Mouse (Mus musculus): ENCODE data around the gene Piwil4. TPM values are rescaled to one million over a fixed set of nuclear protein-coding genes. Genes with fewer than 3 reads are reported as not detected.

Piwil4 gene
- polyA plus RNA-seq, 2 experiments: 0.08 to 0.18 TPM

DNA sequence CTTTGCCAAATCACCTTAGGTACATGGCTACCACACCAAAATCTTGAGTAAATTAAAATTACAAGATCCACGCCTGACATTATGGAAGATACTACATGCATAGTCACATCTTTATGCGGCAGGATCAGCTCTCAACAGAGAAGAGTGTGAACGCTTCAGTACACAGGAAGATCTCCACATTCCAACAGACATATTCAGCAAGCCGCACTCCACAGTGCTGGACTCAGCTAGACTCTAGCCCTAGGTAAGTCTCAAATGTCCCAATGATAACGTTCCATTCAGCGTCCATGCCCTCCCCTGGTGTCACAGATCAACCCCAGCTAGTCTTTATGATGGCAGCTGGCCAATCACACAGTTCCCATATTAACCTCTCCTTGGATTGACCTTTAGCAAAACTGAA, 14.5 kb downstream of the Piwil4 start:
- no peak for TF ChIP-seq POLR2A (IDR thresholded peaks at IDR 0.05; ENCODE audit: borderline replicate concordance, extremely low read depth, insufficient read depth, insufficient read length)
- H3K9me3 ChIP-seq (ENCODE audit: control insufficient read depth, low read length): no peaks in the 10 kb centered on the region
- no peak overlapping the region for H3K4me2 ChIP-seq (replicated peaks; ENCODE audit: low read depth, low read length, severe bottlenecking)
- DNase-seq (ENCODE audit: low spot score): no peak
- H3K36me3 ChIP-seq (ENCODE audit: control insufficient read depth, insufficient read depth, low read length): no peaks in the 10 kb centered on the region
- WGBS: 89% methylated on average over 6 of the region's 6 CpGs
- no peak overlapping the region for H3K4me3 ChIP-seq (replicated peaks; ENCODE audit: low read length)
- peaks cover 2% of the 10 kb centered on the region; the same call in 1 of the 2 replicates for H3K4me1 ChIP-seq (ENCODE audit: control insufficient read depth, insufficient read depth, low read length)
- no peak overlapping the region for H3K27ac ChIP-seq (replicated peaks; ENCODE audit: low read depth, low read length)
- H3K27me3 ChIP-seq (ENCODE audit: control insufficient read depth, insufficient read depth, low read length): no peaks in the 10 kb centered on the region
- H3K9ac ChIP-seq (ENCODE audit: low read depth, low read length, severe bottlenecking): no peak overlapping the region
- ATAC-seq (ENCODE audit: low FRiP score, low read depth): no peak

DNA sequence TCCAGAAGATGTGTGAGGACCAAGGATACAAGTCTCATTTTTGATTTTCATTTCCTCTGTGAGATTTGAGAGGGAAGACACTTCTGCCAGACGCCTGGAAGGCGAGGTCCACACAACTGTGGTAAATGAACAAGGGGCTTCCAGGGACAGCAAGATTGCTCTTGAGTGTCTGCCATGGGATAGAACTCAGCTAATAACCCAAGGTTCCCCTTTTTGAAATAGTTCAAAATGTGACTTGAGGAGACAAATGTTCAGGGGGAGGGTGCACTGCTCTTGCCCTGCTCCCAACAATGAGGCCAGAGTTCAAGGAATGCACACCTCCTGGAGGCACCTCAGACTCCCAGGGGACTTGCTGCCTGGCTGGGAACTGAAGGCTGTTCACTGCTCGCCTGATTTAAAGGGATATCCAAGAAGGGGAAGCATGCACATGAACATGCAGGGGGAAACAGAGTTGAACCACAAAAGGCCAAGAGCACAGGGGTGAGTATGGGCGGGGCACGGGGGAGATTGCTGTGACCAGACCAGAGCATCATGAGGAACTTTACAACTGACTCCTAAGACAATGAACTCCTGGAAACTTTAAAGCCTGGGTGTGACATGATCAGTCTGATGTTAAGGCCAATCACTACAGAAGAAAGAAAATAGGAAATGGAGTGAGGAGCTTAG, 15.6 kb downstream of the Piwil4 start:
- no peak for ATAC-seq (ENCODE audit: low FRiP score, low read depth)
- 75% methylated on average over 5 of the region's 5 CpGs for WGBS
- Histone ChIP-seq H3K4me3 (replicated peaks; ENCODE audit: low read length) (no peak overlapping the region), H3K27me3 (ENCODE audit: control insufficient read depth, insufficient read depth, low read length) (no peaks in the 10 kb centered on the region), H3K9me3 (ENCODE audit: control insufficient read depth, low read length) (no peaks in the 10 kb centered on the region), H3K36me3 (ENCODE audit: control insufficient read depth, insufficient read depth, low read length) (no peaks in the 10 kb centered on the region), H3K4me1 (ENCODE audit: control insufficient read depth, insufficient read depth, low read length) (no peaks in the 10 kb centered on the region), H3K27ac (replicated peaks; ENCODE audit: low read depth, low read length) (no peak overlapping the region), H3K9ac (ENCODE audit: low read depth, low read length, severe bottlenecking) (no peak overlapping the region), H3K4me2 (replicated peaks; ENCODE audit: low read depth, low read length, severe bottlenecking) (no peak overlapping the region)
- no peak for TF ChIP-seq POLR2A (IDR thresholded peaks at IDR 0.05; ENCODE audit: borderline replicate concordance, extremely low read depth, insufficient read depth, insufficient read length)
- no peak for DNase-seq (ENCODE audit: low spot score)

DNA sequence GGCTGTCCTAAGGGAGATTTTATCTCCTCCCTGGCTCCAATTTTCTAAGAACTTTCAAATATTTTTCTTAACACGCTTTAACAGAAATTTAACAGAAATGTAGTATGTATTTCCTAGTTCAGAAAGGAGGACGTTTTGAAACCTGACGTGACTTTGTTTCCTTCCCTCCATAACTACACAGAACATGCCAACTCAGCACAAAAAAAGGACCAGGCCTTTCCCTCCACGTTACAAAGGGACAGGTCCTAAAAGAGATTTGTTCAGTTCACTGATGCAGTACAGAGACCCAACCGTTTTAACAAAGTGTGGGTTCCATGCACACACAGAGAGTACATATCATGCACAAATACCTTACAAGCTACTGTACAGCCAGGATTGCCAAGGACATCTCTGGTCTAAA, 18.9 kb downstream of the Piwil4 start:
- Histone ChIP-seq H3K4me1 (ENCODE audit: control insufficient read depth, insufficient read depth, low read length) (no peaks in the 10 kb centered on the region), H3K9ac (ENCODE audit: low read depth, low read length, severe bottlenecking) (no peak overlapping the region), H3K36me3 (ENCODE audit: control insufficient read depth, insufficient read depth, low read length) (no peaks in the 10 kb centered on the region), H3K27me3 (ENCODE audit: control insufficient read depth, insufficient read depth, low read length) (no peaks in the 10 kb centered on the region), H3K9me3 (ENCODE audit: control insufficient read depth, low read length) (no peaks in the 10 kb centered on the region), H3K4me3 (replicated peaks; ENCODE audit: low read length) (no peak overlapping the region), H3K27ac (replicated peaks; ENCODE audit: low read depth, low read length) (no peak overlapping the region), H3K4me2 (replicated peaks; ENCODE audit: low read depth, low read length, severe bottlenecking) (no peak overlapping the region)
- TF ChIP-seq POLR2A (IDR thresholded peaks at IDR 0.05; ENCODE audit: borderline replicate concordance, extremely low read depth, insufficient read depth, insufficient read length): no peak
- ATAC-seq (ENCODE audit: low FRiP score, low read depth) (no peak), DNase-seq (ENCODE audit: low spot score) (no peak)
- WGBS: 80% methylated on average over 5 of the region's 5 CpGs

DNA sequence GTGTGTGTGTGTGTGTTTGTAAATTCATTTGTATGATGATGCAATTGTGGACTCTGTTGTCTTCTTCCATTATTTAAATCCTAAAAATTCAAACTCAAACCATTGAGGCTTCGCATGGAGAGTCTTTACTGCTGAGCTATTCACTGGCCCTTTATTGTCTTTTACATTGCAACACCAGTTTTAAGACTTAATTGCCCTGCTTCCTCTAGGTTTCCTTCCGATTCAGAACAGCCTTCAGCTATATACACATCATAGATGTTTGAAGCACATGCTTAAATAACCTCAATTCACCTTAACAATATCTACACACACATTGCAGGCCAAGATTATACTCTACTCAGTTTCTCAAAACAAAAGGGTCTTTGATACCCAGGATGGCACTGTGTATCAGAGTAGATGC, 20.1 kb downstream of the Piwil4 start:
- H3K27me3 ChIP-seq (ENCODE audit: control insufficient read depth, insufficient read depth, low read length): no peaks in the 10 kb centered on the region
- no peak overlapping the region for H3K9ac ChIP-seq (ENCODE audit: low read depth, low read length, severe bottlenecking)
- H3K9me3 ChIP-seq (ENCODE audit: control insufficient read depth, low read length): no peaks in the 10 kb centered on the region
- no peaks in the 10 kb centered on the region for H3K36me3 ChIP-seq (ENCODE audit: control insufficient read depth, insufficient read depth, low read length)
- no peaks in the 10 kb centered on the region for H3K4me1 ChIP-seq (ENCODE audit: control insufficient read depth, insufficient read depth, low read length)
- no peak for TF ChIP-seq POLR2A (IDR thresholded peaks at IDR 0.05; ENCODE audit: borderline replicate concordance, extremely low read depth, insufficient read depth, insufficient read length)
- 36% methylated on average over 2 of the region's 2 CpGs for whole genome bisulfite sequencing
- H3K27ac ChIP-seq (replicated peaks; ENCODE audit: low read depth, low read length): no peak overlapping the region
- ATAC-seq (ENCODE audit: low FRiP score, low read depth): no peak
- DNase-seq (ENCODE audit: low spot score): no peak
- H3K4me2 ChIP-seq (replicated peaks; ENCODE audit: low read depth, low read length, severe bottlenecking): no peak overlapping the region
- no peak overlapping the region for H3K4me3 ChIP-seq (replicated peaks; ENCODE audit: low read length)

DNA sequence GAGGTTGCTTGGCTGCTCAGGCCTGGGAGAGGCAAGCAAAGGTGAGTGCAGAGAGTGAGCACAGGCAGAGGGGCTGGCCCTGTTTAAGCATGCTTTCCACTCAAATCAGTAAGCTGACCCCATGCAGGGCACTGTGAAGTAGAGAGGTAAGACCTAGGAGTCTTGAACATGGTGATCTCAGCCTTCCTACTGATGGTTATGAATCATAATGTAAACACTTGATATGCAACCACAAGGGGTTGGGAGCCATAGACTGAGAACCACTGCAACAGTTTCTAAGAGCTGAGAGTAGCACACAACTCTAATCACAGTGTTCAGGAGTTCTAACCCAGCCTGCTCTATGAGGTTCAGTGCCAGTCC, 22.2 kb downstream of the Piwil4 start:
- Histone ChIP-seq H3K4me3 (replicated peaks; ENCODE audit: low read length) (no peak overlapping the region), H3K36me3 (ENCODE audit: control insufficient read depth, insufficient read depth, low read length) (no peaks in the 10 kb centered on the region), H3K4me1 (ENCODE audit: control insufficient read depth, insufficient read depth, low read length) (no peaks in the 10 kb centered on the region), H3K27ac (replicated peaks; ENCODE audit: low read depth, low read length) (no peak overlapping the region), H3K4me2 (replicated peaks; ENCODE audit: low read depth, low read length, severe bottlenecking) (no peak overlapping the region), H3K9me3 (ENCODE audit: control insufficient read depth, low read length) (no peaks in the 10 kb centered on the region), H3K9ac (ENCODE audit: low read depth, low read length, severe bottlenecking) (no peak overlapping the region), H3K27me3 (ENCODE audit: control insufficient read depth, insufficient read depth, low read length) (no peaks in the 10 kb centered on the region)
- no peak for TF ChIP-seq POLR2A (IDR thresholded peaks at IDR 0.05; ENCODE audit: borderline replicate concordance, extremely low read depth, insufficient read depth, insufficient read length)
- DNase-seq (ENCODE audit: low spot score) (no peak), ATAC-seq (ENCODE audit: low FRiP score, low read depth) (no peak)
